Comparison of ENCODE assay signal across 8 mouse cellular contexts in the genomic region with DNA sequence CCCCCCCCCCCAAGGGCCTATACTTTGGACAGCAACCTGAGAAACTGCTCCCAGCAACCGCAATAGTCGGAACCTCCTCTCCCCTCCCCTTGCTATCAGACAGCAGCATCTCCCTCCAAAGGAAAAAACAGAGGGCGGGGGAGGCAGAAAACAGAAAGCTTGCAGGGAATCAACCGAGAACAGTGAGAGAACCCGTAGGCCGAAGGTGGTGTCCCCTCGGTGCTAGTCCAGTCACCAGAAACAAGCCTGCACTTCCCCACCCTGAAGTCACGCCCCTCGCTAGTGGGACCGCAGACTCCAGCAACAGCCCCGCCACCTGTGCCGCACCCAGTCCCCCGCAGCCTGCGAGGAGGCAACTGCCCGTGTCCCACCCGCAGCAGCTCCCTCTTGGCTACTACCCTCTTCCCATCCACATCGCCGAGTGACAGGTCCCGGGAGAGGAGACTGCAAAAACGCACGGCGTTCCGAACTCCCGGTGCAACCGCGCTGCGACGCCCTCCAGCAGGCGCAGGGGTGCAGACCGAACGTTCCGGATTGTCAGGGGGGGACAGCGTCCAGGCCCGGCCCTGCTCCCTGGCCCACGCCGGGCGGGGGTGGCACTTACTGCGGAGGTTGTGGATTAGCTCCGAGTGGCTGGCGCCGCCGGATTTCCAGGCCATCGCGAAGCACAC. TPM values are rescaled to one million over a fixed set of nuclear protein-coding genes. Genes with fewer than 3 reads are reported as not detected.
DNase-seq lines count a peak whose midpoint lies in the region; ATAC-seq lines count a peak whose summit lies in the region.

No protein-coding gene starts in this region.

- DNase-seq in retina, embryonic 14.5 days (ENCODE audit: low spot score): peak; percentile 76
- DNase-seq in retina, postnatal 1 day: no peak
- peak; percentile 87 for DNase-seq in ZHBTc4 (ENCODE audit: low read depth, low spot score)
- peak; percentile 80 for DNase-seq in limb, embryonic 11.5 days (ENCODE audit: low spot score)
- no peak for DNase-seq in midbrain, embryonic 14.5 days
- DNase-seq in cerebellum, postnatal 14 days: no peak
- no peak for DNase-seq in ovary, adult 18-20 months (ENCODE audit: low spot score)

- ATAC-seq in limb, embryonic 11.5 days (ENCODE audit: insufficient number of reproducible peaks, low FRiP score, low TSS enrichment, low read depth): peak; percentile 74
- ATAC-seq in midbrain, embryonic 14.5 days (ENCODE audit: low FRiP score, low TSS enrichment): peak; percentile 79

- peaks cover 47% of the 10 kb centered on the region for H3K4me1 ChIP-seq in erythroblast, embryonic 14.5 days (ENCODE audit: control insufficient read depth)
- peaks cover 3% of the 10 kb centered on the region; the same call in 1 of the 2 replicates for H3K4me1 ChIP-seq in limb, embryonic 11.5 days (ENCODE audit: control insufficient read depth, insufficient read depth, low read length)
- peaks cover 13% of the 10 kb centered on the region; the same call in 1 of the 2 replicates for H3K4me1 ChIP-seq in midbrain, embryonic 14.5 days (ENCODE audit: control insufficient read depth, insufficient read depth, low read length)

- no peaks in the 10 kb centered on the region for H3K27me3 ChIP-seq in erythroblast, embryonic 14.5 days (ENCODE audit: control insufficient read depth)
- no peaks in the 10 kb centered on the region for H3K27me3 ChIP-seq in limb, embryonic 11.5 days (ENCODE audit: control insufficient read depth, insufficient read depth, low read length)
- H3K27me3 ChIP-seq in midbrain, embryonic 14.5 days (ENCODE audit: control insufficient read depth, insufficient read depth, low read length): no peaks in the 10 kb centered on the region

- H3K36me3 ChIP-seq in erythroblast, embryonic 14.5 days (ENCODE audit: control insufficient read depth): peaks cover 23% of the 10 kb centered on the region
- no peaks in the 10 kb centered on the region for H3K36me3 ChIP-seq in limb, embryonic 11.5 days (ENCODE audit: control insufficient read depth, insufficient read depth, low read length)
- H3K36me3 ChIP-seq in midbrain, embryonic 14.5 days (ENCODE audit: control insufficient read depth, insufficient read depth, low read length): no peaks in the 10 kb centered on the region

- H3K4me2 ChIP-seq in limb, embryonic 11.5 days (ENCODE audit: low read depth, severe bottlenecking): peak overlapping the region; percentile 84
- peak overlapping the region; percentile 87 for H3K4me2 ChIP-seq in midbrain, embryonic 14.5 days (ENCODE audit: low read length)

- H3K9ac ChIP-seq in limb, embryonic 11.5 days (ENCODE audit: low read length): peak overlapping the region; percentile 82
- peak overlapping the region; percentile 84 for H3K9ac ChIP-seq in midbrain, embryonic 14.5 days (replicated peaks; ENCODE audit: low read length)

- peak overlapping the region; percentile 78 for H3K27ac ChIP-seq in limb, embryonic 11.5 days (replicated peaks; ENCODE audit: low read depth, low read length)
- peak overlapping the region; percentile 96 for H3K27ac ChIP-seq in midbrain, embryonic 14.5 days (replicated peaks; ENCODE audit: low read depth, low read length)

- peak overlapping the region; percentile 100 for H3K4me3 ChIP-seq in erythroblast, embryonic 14.5 days (replicated peaks)
- peak overlapping the region; percentile 93 for H3K4me3 ChIP-seq in limb, embryonic 11.5 days (ENCODE audit: low read depth, low read length)
- H3K4me3 ChIP-seq in midbrain, embryonic 14.5 days (replicated peaks; ENCODE audit: low read depth, low read length): peak overlapping the region; percentile 90

- H3K9me3 ChIP-seq in erythroblast, embryonic 14.5 days (ENCODE audit: control insufficient read depth, low read length): no peaks in the 10 kb centered on the region; the same call in 1 of the 2 replicates
- no peaks in the 10 kb centered on the region for H3K9me3 ChIP-seq in limb, embryonic 11.5 days (ENCODE audit: control insufficient read depth, low read length)
- H3K9me3 ChIP-seq in midbrain, embryonic 14.5 days (ENCODE audit: control insufficient read depth, low read length): no peaks in the 10 kb centered on the region

- WGBS in limb, embryonic 11.5 days: 0% methylated on average over 44 of the region's 44 CpGs
- under 1% methylated on average over 44 of the region's 44 CpGs for WGBS in midbrain, embryonic 14.5 days

RNA-seq across cellular contexts. Expression of gene Nup43, which starts 4.7 kb away (rescaled TPM):
- polyA plus RNA-seq in erythroblast, embryonic 14.5 days (2012): 0.03 and 0.23 TPM in 2 replicates
- 80.2 and 81.0 TPM in 2 replicates for polyA plus RNA-seq in limb, embryonic 11.5 days (2014; fragmentation: Nextera tagmentation; extraction: Ambion mirVana)
- polyA plus RNA-seq in midbrain, embryonic 14.5 days (2014; fragmentation: Nextera tagmentation; extraction: Ambion mirVana): 33.0 and 36.0 TPM in 2 replicates

RNA-seq across cellular contexts. Expression of gene Pcmt1, which starts 18.3 kb away (rescaled TPM):
- polyA plus RNA-seq in erythroblast, embryonic 14.5 days (2012): 8.2 and 8.5 TPM in 2 replicates
- 117 and 120 TPM in 2 replicates for polyA plus RNA-seq in limb, embryonic 11.5 days (2014; fragmentation: Nextera tagmentation; extraction: Ambion mirVana)
- 156 and 169 TPM in 2 replicates for polyA plus RNA-seq in midbrain, embryonic 14.5 days (2014; fragmentation: Nextera tagmentation; extraction: Ambion mirVana)

RNA-seq across cellular contexts. Expression of gene Lats1, which starts 18.4 kb away (rescaled TPM):
- 0.15 and 0.16 TPM in 2 replicates for polyA plus RNA-seq in erythroblast, embryonic 14.5 days (2012)
- polyA plus RNA-seq in limb, embryonic 11.5 days (2014; fragmentation: Nextera tagmentation; extraction: Ambion mirVana): 8.5 and 9.3 TPM in 2 replicates
- 17.9 and 20.6 TPM in 2 replicates for polyA plus RNA-seq in midbrain, embryonic 14.5 days (2014; fragmentation: Nextera tagmentation; extraction: Ambion mirVana)

Comparison
In these comparisons a context has a peak if more than half of its experiments do, and no peak if none do; other contexts are left out.
1. DNase-seq: peak in retina, embryonic 14.5 days (single experiment), ZHBTc4 (single experiment) and limb, embryonic 11.5 days (single experiment); none in retina, postnatal 1 day (single experiment), midbrain, embryonic 14.5 days (single experiment), cerebellum, postnatal 14 days (0 of 2) and ovary, adult 18-20 months (single experiment).
2. RNA of gene Nup43, which starts 4.7 kb away (polyA plus RNA-seq): 80.2 to 81.0 TPM in limb, embryonic 11.5 days and 33.0 to 36.0 TPM in midbrain, embryonic 14.5 days; 0.03 to 0.23 TPM in erythroblast, embryonic 14.5 days; every median in the first group is over 10 times any median in the second.
3. RNA of gene Pcmt1, which starts 18.3 kb away (polyA plus RNA-seq): 156 to 169 TPM in midbrain, embryonic 14.5 days and 117 to 120 TPM in limb, embryonic 11.5 days; 8.2 to 8.5 TPM in erythroblast, embryonic 14.5 days; every median in the first group is over 10 times any median in the second.
4. Peak in every context shown above with its lines, with median percentiles within 50 percentile points of each other: H3K4me3 ChIP-seq.